Mouse (Mus musculus) E14TG2a.4 (cell line): Measurements from ENCODE around the gene Aass.

Experiments used
- CTCF ChIP-seq: conservative IDR thresholded peaks from 2 replicates; pipeline ENCODE4 v1.5.1; 2014; ENCODE audit warnings: low read length
- NANOG ChIP-seq: IDR thresholded peaks from 2 replicates; pipeline ENCODE4 v1.6.1; 2014; ENCODE audit warnings: borderline replicate concordance, low read length, mixed read lengths

GRCm38 (mm10) chr6:23076060-23076459 lies 56.7 kb downstream of the Aass start:
- no peak for TF ChIP-seq CTCF
- no peak for TF ChIP-seq NANOG
